Mouse (Mus musculus): ENCODE results near the gene Alox15. TPM values are rescaled to one million over a fixed set of nuclear protein-coding genes. Genes with fewer than 3 reads are reported as not detected.

The Alox15 gene
- polyA plus RNA-seq, 1 experiment from 2014 or later, result 0.56 TPM

GRCm38 (mm10) chr11:70321664-70322063 lies 30.2 kb downstream of the Alox15 start:
- DNase-seq (peak; percentile 73), ATAC-seq (no peak)
- no peaks in the 10 kb centered on the region for H3K9me3 ChIP-seq (ENCODE audit: low read length)
- no peaks in the 10 kb centered on the region for H3K36me3 ChIP-seq (replicated peaks; ENCODE audit: insufficient read depth, low read length)
- no peak overlapping the region for H3K27ac ChIP-seq (ENCODE audit: low read depth)
- H3K4me1 ChIP-seq (ENCODE audit: insufficient read depth), result no peaks in the 10 kb centered on the region
- H3K9ac ChIP-seq (replicated peaks), result no peak overlapping the region
- H3K27me3 ChIP-seq (ENCODE audit: insufficient read depth, low read length), result peaks cover 39% of the 10 kb centered on the region
- H3K4me2 ChIP-seq (ENCODE audit: low read depth, low read length), result peak overlapping the region; percentile 10; the same call in 1 of the 2 replicates
- WGBS (ENCODE audit: insufficient replicate concordance), result 4% methylated on average over 15 of the region's 15 CpGs
- H3K4me3 ChIP-seq (ENCODE audit: low read depth, low read length), result no peak overlapping the region
- peak; percentile 88 for TF ChIP-seq CTCF (IDR thresholded peaks at IDR 0.05; ENCODE audit: low read depth)
- TF ChIP-seq EP300 (IDR thresholded peaks at IDR 0.05; ENCODE audit: low read depth), result no peak

GRCm38 (mm10) chr11:70319614-70320013 lies 32.2 kb downstream of the Alox15 start:
- TF ChIP-seq EP300 (IDR thresholded peaks at IDR 0.05; ENCODE audit: low read depth), result no peak
- no peak for TF ChIP-seq CTCF (IDR thresholded peaks at IDR 0.05; ENCODE audit: low read depth)
- WGBS (ENCODE audit: insufficient replicate concordance), result 72% methylated on average over 12 of the region's 12 CpGs
- Histone ChIP-seq H3K4me2 (ENCODE audit: low read depth, low read length) (no peak overlapping the region), H3K27ac (ENCODE audit: low read depth) (no peak overlapping the region), H3K9me3 (ENCODE audit: low read length) (no peaks in the 10 kb centered on the region), H3K4me1 (ENCODE audit: insufficient read depth) (no peaks in the 10 kb centered on the region), H3K36me3 (replicated peaks; ENCODE audit: insufficient read depth, low read length) (no peaks in the 10 kb centered on the region), H3K4me3 (ENCODE audit: low read depth, low read length) (no peak overlapping the region), H3K9ac (replicated peaks) (no peak overlapping the region), H3K27me3 (ENCODE audit: insufficient read depth, low read length) (peaks cover 39% of the 10 kb centered on the region)
- ATAC-seq (no peak), DNase-seq (no peak)

- no peak overlapping the region for H3K9ac ChIP-seq (replicated peaks)
- no peaks in the 10 kb centered on the region for H3K27me3 ChIP-seq (ENCODE audit: insufficient read depth, low read length)
- no peaks in the 10 kb centered on the region for H3K9me3 ChIP-seq (ENCODE audit: low read length)
- WGBS (ENCODE audit: insufficient replicate concordance), result 30% methylated on average over 7 of the region's 7 CpGs
- no peak overlapping the region for H3K4me3 ChIP-seq (ENCODE audit: low read depth, low read length)
- DNase-seq, result no peak
- no peak overlapping the region for H3K4me2 ChIP-seq (ENCODE audit: low read depth, low read length)
- no peaks in the 10 kb centered on the region for H3K4me1 ChIP-seq (ENCODE audit: insufficient read depth)
- no peak for ATAC-seq
- H3K27ac ChIP-seq (ENCODE audit: low read depth), result no peak overlapping the region
- no peaks in the 10 kb centered on the region for H3K36me3 ChIP-seq (replicated peaks; ENCODE audit: insufficient read depth, low read length)
- TF ChIP-seq CTCF (IDR thresholded peaks at IDR 0.05; ENCODE audit: low read depth) (peak; percentile 65), EP300 (IDR thresholded peaks at IDR 0.05; ENCODE audit: low read depth) (no peak)
Measured at GRCm38 (mm10) chr11:70313833-70314232, 38.0 kb downstream of the Alox15 start.

- H3K4me3 ChIP-seq (ENCODE audit: low read depth, low read length), result no peak overlapping the region
- TF ChIP-seq EP300 (IDR thresholded peaks at IDR 0.05; ENCODE audit: low read depth), result no peak
- TF ChIP-seq CTCF (IDR thresholded peaks at IDR 0.05; ENCODE audit: low read depth), result peak; percentile 85
- no peak overlapping the region for H3K9ac ChIP-seq (replicated peaks)
- ATAC-seq, result no peak
- H3K9me3 ChIP-seq (ENCODE audit: low read length), result no peaks in the 10 kb centered on the region
- DNase-seq, result peak; percentile 30
- H3K27me3 ChIP-seq (ENCODE audit: insufficient read depth, low read length), result no peaks in the 10 kb centered on the region
- 17% methylated on average over 9 of the region's 9 CpGs for WGBS (ENCODE audit: insufficient replicate concordance)
- no peaks in the 10 kb centered on the region for H3K36me3 ChIP-seq (replicated peaks; ENCODE audit: insufficient read depth, low read length)
- H3K4me2 ChIP-seq (ENCODE audit: low read depth, low read length), result no peak overlapping the region
- no peak overlapping the region for H3K27ac ChIP-seq (ENCODE audit: low read depth)
- peaks cover 4% of the 10 kb centered on the region for H3K4me1 ChIP-seq (ENCODE audit: insufficient read depth)
Measured at GRCm38 (mm10) chr11:70309341-70309740, 42.5 kb downstream of the Alox15 start.

- peak; percentile 44 for TF ChIP-seq CTCF (IDR thresholded peaks at IDR 0.05; ENCODE audit: low read depth)
- no peak for TF ChIP-seq EP300 (IDR thresholded peaks at IDR 0.05; ENCODE audit: low read depth)
- Histone ChIP-seq H3K4me3 (ENCODE audit: low read depth, low read length) (no peak overlapping the region), H3K9me3 (ENCODE audit: low read length) (no peaks in the 10 kb centered on the region), H3K36me3 (replicated peaks; ENCODE audit: insufficient read depth, low read length) (no peaks in the 10 kb centered on the region), H3K4me1 (ENCODE audit: insufficient read depth) (peaks cover 4% of the 10 kb centered on the region), H3K4me2 (ENCODE audit: low read depth, low read length) (no peak overlapping the region), H3K9ac (replicated peaks) (no peak overlapping the region), H3K27me3 (ENCODE audit: insufficient read depth, low read length) (no peaks in the 10 kb centered on the region), H3K27ac (ENCODE audit: low read depth) (no peak overlapping the region)
- WGBS (ENCODE audit: insufficient replicate concordance), result 87% methylated on average over 2 of the region's 2 CpGs
- DNase-seq (no peak), ATAC-seq (no peak)
Measured at GRCm38 (mm10) chr11:70308296-70308695, 43.5 kb downstream of the Alox15 start.

GRCm38 (mm10) chr11:70306159-70306558 lies 45.7 kb downstream of the Alox15 start:
- H3K27ac ChIP-seq (ENCODE audit: low read depth), result 0 out of 2 replicates have a peak overlapping the region, but pooled peaks have one; percentile 11
- H3K9ac ChIP-seq (replicated peaks), result no peak overlapping the region
- H3K4me1 ChIP-seq (ENCODE audit: insufficient read depth), result peaks cover 4% of the 10 kb centered on the region
- TF ChIP-seq CTCF (IDR thresholded peaks at IDR 0.05; ENCODE audit: low read depth) (no peak), EP300 (IDR thresholded peaks at IDR 0.05; ENCODE audit: low read depth) (peak; percentile 49; the same call in 1 of the 2 replicates)
- 0 out of 2 replicates have a peak overlapping the region, but pooled peaks have one; percentile 22 for H3K4me2 ChIP-seq (ENCODE audit: low read depth, low read length)
- no peak overlapping the region for H3K4me3 ChIP-seq (ENCODE audit: low read depth, low read length)
- H3K36me3 ChIP-seq (replicated peaks; ENCODE audit: insufficient read depth, low read length), result no peaks in the 10 kb centered on the region
- H3K27me3 ChIP-seq (ENCODE audit: insufficient read depth, low read length), result no peaks in the 10 kb centered on the region
- ATAC-seq (peak; percentile 63), DNase-seq (peak; percentile 28)
- WGBS (ENCODE audit: insufficient replicate concordance), result 13% methylated on average over 7 of the region's 7 CpGs
- H3K9me3 ChIP-seq (ENCODE audit: low read length), result no peaks in the 10 kb centered on the region

Data from liver, postnatal 0 days (tissue).